Mouse (Mus musculus): ENCODE measurements around the gene Ccdc155.

Gene Ccdc155

DNA sequence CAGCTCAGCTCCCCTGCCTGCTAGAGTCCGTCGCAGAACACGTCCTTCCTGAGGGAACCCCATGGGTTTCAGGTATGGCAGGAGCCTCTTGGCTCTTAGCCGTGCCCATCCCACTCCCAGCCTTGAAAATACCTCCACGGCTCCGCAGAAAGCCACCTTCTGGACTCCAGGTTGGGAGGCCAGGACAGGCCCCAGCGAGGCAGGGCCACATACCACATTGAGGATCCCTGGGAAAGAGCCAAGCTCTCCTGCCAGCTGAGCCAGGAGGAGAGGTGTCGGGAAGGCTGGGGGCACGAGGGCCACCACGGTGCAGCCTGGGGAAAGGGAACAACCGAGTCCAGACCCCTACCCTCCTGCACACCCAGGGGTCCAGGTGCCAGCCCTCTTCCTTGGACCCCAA, 57.4 kb downstream of the Ccdc155 start:
- DNase-seq (ENCODE audit: low read depth, low spot score), result no peak

DNA sequence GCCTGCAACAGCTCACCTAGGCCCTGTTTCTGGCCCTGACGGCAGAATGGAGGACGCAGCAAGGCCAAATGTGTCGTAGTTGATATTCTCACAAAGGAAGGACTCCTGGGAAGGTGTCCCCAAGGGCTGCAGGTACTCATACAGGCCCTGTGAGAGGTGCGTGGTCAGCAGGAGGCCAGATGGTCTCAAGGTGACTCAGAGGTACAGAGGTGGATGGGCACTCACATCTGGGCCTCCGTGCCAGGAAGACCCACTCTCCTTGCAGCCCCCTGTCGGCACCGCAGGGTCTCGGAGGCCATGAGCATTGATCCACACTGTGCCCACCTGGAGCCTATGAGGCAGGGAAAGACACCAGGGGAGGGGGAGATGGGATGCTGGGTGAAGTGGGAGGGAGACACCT, 59.2 kb downstream of the Ccdc155 start:
- no peak for DNase-seq (ENCODE audit: low read depth, low spot score)

DNA sequence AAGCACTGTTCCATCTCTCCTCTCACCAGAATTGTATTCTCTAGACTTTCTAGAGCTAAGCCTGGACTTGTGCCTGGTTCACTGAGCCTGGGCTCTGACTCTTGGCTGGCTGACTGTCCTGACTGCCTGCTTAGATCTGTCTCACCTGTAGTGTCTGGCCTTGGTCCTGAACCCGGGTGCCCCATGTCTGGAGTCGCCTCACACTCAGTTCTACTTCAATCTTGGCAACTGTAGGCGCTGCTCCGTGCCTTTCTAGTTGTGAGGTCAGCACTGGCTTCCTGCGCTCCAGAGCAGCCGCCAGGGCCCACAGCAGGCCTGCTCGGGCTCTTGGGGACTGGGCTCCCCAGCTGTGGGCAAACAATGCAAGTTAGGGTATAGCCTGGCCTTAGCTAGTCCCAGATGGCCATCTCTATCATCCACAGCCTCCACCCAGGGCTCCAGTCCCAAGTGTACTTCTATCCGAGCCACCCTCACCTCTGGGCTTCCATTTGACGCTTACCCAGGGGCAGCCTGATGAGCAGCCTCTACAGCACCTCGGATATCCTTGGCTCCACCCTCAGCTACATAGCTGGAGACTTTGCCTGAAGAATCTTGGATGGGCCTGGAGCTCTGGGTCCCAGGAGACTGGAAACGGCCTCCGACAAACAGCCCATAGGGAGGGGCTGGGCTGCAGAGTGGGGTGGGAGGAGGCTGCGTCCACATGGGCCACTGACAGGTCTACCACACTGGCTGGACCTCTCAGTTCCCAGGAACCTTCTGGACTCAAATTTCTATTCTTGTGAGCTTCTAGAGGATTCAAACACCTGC, 60.1 kb downstream of the Ccdc155 start:
- DNase-seq (ENCODE audit: low read depth, low spot score), result no peak

DNA sequence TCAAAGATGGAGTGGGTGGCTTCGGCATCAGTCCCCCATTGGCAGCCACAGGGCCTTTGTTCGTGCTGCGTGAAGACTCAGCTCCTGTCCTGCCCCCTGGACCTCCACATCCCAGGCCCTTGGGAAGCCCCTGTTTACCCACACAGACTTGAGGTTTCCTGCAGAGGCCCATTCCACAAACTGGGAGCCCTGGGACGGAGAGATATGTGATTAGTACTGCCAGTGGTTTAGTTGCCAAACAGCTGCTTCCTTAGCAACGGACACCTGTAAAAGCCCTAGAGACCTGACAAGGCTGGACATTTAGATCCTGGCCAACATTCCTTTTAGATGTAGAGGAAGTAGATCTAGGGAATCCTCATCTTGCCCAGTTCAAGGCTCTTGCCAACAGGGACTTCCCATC, 62.8 kb downstream of the Ccdc155 start:
- DNase-seq (ENCODE audit: low read depth, low spot score), result no peak

DNA sequence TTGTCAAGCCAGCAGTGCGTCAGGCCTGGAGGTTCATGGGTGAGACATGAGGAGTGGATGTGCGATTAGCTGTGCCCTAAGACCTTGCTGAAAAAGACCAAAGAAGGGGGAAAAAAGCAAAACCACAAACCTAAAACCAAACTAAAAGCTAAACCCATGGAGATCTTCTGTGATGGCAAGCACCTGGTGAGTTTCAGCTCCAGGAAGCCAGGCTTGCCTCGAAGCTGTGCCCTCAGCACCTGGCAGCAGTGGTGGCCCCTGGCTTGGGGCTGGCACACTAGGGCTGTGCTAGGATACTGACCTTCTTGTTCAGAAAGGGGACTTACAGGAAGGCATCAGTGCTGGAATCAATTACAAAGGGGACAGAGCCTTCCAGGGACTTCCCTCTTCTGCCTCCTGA, 63.4 kb downstream of the Ccdc155 start:
- DNase-seq (ENCODE audit: low read depth, low spot score), result no peak

DNA sequence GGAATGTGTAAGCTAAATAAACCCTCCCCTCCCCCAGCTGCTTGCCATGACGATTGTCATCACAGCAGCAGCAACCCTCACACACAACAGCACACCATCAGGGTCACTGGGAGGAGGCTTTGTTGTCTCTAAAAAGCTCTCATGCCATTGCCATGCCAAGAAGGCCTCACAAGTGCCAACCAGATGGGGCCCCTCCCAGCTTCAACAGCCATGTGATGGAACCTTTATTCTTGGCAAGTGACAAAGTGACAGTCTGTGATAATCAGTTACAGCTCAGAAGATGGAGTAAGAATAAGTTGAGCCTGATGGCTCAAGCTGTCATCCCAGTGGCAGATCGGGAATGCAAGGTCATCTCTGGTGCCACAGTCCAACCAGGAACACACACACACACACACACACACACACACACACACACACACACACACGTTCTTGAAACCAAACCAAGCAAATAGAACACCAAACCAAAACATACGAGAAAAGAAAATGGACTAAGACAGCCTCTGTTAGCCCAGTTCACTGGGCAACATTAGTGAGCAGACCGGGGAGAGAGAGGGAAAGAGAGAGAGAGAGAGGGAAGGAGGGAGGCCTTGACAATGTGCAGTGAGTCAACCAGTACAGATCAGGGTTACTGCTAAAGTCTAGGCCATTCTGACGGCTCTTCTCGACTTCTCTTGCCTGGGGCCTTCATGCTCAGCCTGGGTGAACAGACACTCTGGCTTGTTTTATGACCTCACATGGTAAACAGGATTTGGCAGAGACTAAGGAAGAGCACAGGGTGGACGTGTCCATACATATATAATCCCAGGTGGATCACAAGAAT, 64.6 kb downstream of the Ccdc155 start:
- no peak for DNase-seq (ENCODE audit: low read depth, low spot score)

DNA sequence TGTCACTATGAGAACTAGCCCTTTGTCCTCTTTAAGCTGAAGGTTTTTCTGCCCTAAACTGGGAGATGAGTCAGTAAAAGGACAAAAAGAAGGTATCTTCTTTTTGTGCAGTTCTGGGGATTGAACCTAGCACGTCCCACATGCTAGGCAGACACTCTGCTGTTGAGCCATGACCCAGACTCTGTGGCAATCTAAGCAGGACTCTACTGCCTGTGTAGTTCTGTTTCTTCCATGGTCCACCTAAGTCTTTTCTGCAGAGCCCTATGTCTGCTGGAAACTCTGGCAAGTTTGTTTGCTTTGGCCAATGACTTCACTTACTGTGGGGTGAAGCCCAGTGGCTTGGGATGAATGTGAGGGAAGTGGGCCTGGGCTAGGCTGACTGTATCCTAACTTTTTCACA, 66.3 kb downstream of the Ccdc155 start:
- no peak for DNase-seq (ENCODE audit: low read depth, low spot score)

DNA sequence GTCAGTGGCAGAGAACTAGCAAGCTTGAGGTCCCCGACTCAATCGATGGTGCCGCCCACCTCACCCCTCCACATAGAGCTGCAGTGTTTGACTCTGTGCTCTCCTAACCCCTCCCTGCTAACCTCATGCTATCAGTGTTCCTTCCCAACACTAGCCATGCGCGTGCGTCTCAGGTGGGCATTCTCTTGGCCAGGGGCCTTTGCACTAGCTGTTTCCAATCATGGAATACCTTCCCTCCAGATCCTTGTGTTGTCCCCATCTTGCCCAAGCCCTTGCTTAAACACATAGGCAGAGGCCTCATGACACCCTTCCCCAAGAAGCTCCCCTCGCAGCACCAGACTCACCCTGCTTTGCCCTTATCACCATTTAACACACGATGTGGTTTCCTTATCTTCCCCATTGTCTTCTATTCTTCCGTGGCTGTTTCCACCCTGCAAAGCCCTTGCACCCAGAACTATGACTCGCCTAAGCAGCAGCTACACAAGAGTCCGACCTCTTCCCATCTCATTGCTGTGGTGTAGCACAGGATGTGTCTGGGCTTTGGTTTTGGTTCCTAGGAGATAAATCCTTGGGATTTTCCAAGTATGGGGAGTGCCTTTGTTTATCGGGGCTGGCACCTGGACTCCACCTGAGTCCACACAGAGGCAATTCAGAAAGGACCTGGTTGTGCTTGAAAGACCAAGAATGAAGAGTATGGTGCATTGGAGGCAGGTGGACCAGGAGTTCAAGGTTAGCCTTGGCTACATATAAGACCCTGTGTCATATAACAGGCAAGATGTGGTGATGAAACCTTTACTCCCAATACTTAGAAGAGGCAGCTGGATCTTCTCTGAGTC, 67.3 kb downstream of the Ccdc155 start:
- no peak for DNase-seq (ENCODE audit: low read depth, low spot score)

DNA sequence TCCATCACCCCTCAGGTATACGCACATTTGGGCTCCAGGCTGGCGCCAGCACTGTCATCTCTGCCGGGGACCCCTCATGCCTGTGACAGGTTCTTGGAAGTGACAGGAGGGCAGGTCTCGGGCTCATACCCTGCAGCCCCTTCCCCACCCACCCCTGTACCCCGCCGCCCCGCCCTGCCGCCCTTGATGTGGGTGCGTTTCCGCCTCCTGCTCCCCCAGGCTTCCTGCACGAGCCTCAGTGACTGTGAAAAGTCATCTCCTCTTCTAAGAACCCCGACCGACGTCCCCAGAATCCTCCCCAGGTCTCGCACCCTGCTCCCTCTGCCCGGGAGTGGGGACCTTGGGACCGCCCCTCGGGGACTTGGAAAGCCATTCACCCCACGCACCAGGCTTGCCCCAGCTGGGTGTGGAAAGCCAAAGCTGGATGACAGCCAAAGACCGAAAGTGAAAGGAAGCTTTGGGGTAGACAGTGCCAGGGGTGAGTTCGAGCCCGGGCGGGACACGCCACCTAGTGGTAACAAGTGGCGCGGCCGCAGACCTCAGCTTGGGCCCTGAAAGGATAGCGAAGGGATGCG, 68.6 kb downstream of the Ccdc155 start, which contains the start of the genes Gm45713 and Flt3l:
TSS of gene Gm45713 (minus strand) at position 239 of the 575 bp plus-strand sequence.
TSS of gene Flt3l (minus strand) at position 440 of the 575 bp plus-strand sequence.
- peak; percentile 61 for DNase-seq (ENCODE audit: low read depth, low spot score)

DNA sequence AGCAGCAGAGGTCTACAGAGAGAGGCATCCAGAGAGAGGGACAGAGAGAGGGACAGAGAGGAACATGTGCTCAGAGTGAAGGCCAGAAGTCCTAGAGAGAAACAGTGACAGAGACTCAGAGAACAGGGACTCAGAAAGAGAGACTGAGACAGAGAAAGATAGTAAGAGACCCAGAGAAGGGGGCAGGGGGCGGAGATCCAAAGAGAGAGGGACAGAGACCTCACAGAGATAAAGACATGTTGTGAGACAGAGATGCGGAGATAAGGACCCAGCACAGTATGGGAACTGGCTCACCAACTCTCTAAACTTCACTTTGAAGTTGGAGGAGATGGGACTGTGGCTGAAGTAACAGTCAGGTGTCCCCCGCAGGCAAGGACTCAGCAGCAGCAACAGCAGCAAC, 69.3 kb downstream of the Ccdc155 start:
- DNase-seq (ENCODE audit: low read depth, low spot score), result no peak

DNA sequence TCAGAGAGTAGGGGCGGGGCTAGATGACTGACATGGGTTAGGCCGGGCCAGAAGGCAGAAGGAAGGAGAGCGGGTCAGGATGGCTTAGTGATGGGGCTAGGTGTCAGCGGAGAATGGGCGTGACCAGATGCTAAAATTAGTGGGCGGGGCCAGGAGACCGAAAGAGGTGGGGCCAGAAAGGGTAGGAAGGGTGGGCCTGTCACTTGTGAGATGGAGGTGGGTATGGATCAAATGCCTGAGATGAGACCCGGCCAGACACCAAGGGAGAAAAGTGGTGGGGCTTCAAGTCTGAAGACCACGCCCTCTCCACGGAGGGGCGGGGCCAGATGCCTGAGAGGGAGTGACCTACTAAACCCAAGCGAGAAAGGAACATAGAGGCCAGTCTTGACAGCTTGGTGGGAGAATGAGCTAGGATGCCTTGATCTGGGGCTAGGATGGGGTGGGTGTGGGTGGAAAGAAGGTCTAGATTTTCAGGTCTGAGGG, 70.1 kb downstream of the Ccdc155 start:
- DNase-seq (ENCODE audit: low read depth, low spot score), result no peak
